Mouse (Mus musculus) liver, embryonic 11.5 days (tissue): ENCODE results near the gene Eras. TPM values are rescaled to one million over a fixed set of nuclear protein-coding genes. Genes with fewer than 3 reads are reported as not detected.

Source experiments
- ATAC-seq: fragments of 200-750 bp; cut with Nextera tagmentation; replicated peaks from 2 replicates; pipeline ENCODE4 v1.8.0; 2017; ENCODE audit warnings: moderate number of reproducible peaks, mild to moderate bottlenecking, moderate TSS enrichment, moderate library complexity; ENCODE audit not compliant: low FRiP score
- DNase-seq: peaks from one replicate; pipeline ENCODE4 v3.0.0-alpha.2; 2017; ENCODE audit warnings: low spot score
- H3K27ac ChIP-seq: fragments of 300-500 bp; sonication (generic); 2 replicates; pipeline ENCODE4 v1.5.1; 2014; ENCODE audit warnings: mild to moderate bottlenecking, low read depth, low read length, control low read depth
- H3K27me3 ChIP-seq: fragments of 300-500 bp; sonication (generic); replicated peaks from 2 replicates; pipeline ENCODE4 v1.6.1; 2014; ENCODE audit warnings: low read length, mixed read lengths; ENCODE audit not compliant: control insufficient read depth, insufficient read depth
- H3K36me3 ChIP-seq: fragments of 300-500 bp; sonication (generic); 2 replicates; pipeline ENCODE4 v1.6.1; 2014; ENCODE audit warnings: mild to moderate bottlenecking, low read length, moderate library complexity, mixed read lengths; ENCODE audit not compliant: control insufficient read depth, insufficient read depth
- H3K4me1 ChIP-seq: fragments of 300-500 bp; sonication (generic); replicated peaks from 2 replicates; pipeline ENCODE4 v1.6.1; 2014; ENCODE audit warnings: low read length, mixed read lengths; ENCODE audit not compliant: control insufficient read depth, insufficient read depth
- H3K4me2 ChIP-seq: fragments of 300-500 bp; sonication (generic); 2 replicates; pipeline ENCODE4 v1.6.1; 2014; ENCODE audit warnings: mild to moderate bottlenecking, control low read depth, moderate library complexity
- H3K4me3 ChIP-seq: fragments of 300-500 bp; sonication (generic); 2 replicates; pipeline ENCODE4 v1.5.1; 2014; ENCODE audit warnings: low read depth, low read length, control low read depth
- H3K9ac ChIP-seq: fragments of 300-500 bp; sonication (generic); 2 replicates; pipeline ENCODE4 v1.6.1; 2014; ENCODE audit warnings: low read depth, low read length, control low read depth
- H3K9me3 ChIP-seq: fragments of 300-500 bp; sonication (generic); 2 replicates; pipeline ENCODE4 v1.6.1; 2016; ENCODE audit warnings: low read length, inconsistent platforms, mixed read lengths; ENCODE audit not compliant: control insufficient read depth
- WGBS: fragments of 180-500 bp; shearing (Covaris S2); extraction: QIAGEN DNeasy Blood & Tissue Kit; methylation state at CpG from one replicate; pipeline ENCODE4 v1.1.7; 2014; 5-methylcytosine and 5-hydroxymethylcytosine counted together
- polyA plus RNA-seq: library from polyadenylated mRNA; unstranded; fragments of >200 nt; fragmentation: Nextera tagmentation; extraction: Ambion mirVana; gene quantifications from 2 replicates; pipeline ENCODE4 v1.2.1, GENCODE M21; 2014

Gene Eras
- not detected in 2 replicates for polyA plus RNA-seq

- WGBS = 19% methylated on average over 17 of the region's 19 CpGs
- ATAC-seq (no peak), DNase-seq (no peak)
- H3K36me3 ChIP-seq = no peaks in the 10 kb centered on the region
- H3K9me3 ChIP-seq = no peaks in the 10 kb centered on the region
- H3K4me1 ChIP-seq = no peaks in the 10 kb centered on the region
- H3K4me2 ChIP-seq = no peak within 1 kb of the TSS
- H3K27me3 ChIP-seq = peaks cover 50% of the 10 kb centered on the region
- H3K9ac ChIP-seq = no peak within 1 kb of the TSS
- H3K4me3 ChIP-seq = no peak within 1 kb of the TSS
- H3K27ac ChIP-seq = no peak within 1 kb of the TSS
Observed at GRCm38 (mm10) chrX:7928270-7928790, at the start of gene Eras. Eras (minus strand) TSS chrX:7928607.

DNA sequence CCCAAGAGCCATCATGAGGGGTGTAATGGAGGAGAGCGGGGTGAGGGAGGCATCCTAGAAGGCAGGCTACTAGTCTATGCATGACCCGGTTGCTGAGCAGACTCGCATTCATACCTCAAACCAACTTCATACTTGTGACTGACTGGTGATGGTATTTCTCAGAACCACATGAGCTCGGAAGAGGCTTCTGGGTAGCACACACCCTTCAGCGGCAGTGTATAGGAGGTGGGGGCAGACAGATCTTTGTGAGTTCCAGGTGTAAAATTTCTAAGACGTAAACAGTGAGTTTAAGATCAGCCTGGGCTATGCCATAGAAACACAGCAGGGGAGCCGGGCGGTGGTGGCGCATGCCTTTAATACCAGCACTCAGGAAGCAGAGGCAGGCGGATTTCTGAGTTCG, 49.5 kb upstream of the Eras start, which contains the start of gene Gata1:
Gata1 (minus strand) TSS at position 180 of the 400 bp plus-strand sequence.
- WGBS = 93% methylated on average over 11 of the region's 11 CpGs
- no peaks in the 10 kb centered on the region for H3K9me3 ChIP-seq
- DNase-seq = no peak
- ATAC-seq = no peak
- H3K36me3 ChIP-seq = no peaks in the 10 kb centered on the region
- no peaks in the 10 kb centered on the region for H3K27me3 ChIP-seq
- H3K4me3 ChIP-seq = no peak within 1 kb of the TSS
- no peak within 1 kb of the TSS for H3K4me2 ChIP-seq
- H3K4me1 ChIP-seq = no peaks in the 10 kb centered on the region
- no peak within 1 kb of the TSS for H3K9ac ChIP-seq
- H3K27ac ChIP-seq = no peak within 1 kb of the TSS

DNA sequence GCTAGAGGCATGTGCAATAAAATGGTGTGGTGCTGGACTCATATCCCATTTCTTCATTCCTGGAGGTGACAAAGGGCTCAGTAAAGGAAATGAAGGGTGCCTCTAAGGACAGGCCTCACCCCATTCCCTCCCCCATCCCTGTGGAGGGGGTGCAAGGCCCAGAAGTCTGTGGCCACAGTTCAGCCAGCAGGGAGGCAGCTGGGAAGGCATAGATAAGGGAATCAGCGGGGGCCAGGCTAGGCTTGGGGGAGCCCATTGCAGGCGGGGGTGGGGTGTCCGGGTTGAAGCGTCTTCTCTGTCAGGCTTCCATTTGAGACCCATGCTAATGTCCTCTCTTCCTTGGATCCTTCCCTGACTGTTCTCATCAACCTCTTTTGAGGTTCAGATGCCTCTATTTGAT, 42.9 kb upstream of the Eras start:
- no peaks in the 10 kb centered on the region for H3K9me3 ChIP-seq
- H3K27me3 ChIP-seq = no peaks in the 10 kb centered on the region
- no peaks in the 10 kb centered on the region for H3K36me3 ChIP-seq
- DNase-seq (peak; percentile 67), ATAC-seq (peak; percentile 86)
- 29% methylated on average over 4 of the region's 4 CpGs for WGBS
- H3K27ac ChIP-seq = peak overlapping the region; percentile 85
- no peak overlapping the region for H3K4me3 ChIP-seq
- H3K4me2 ChIP-seq = peak overlapping the region; percentile 54
- H3K9ac ChIP-seq = peak overlapping the region; percentile 34; the same call in 1 of the 2 replicates
- peaks cover 10% of the 10 kb centered on the region for H3K4me1 ChIP-seq

DNA sequence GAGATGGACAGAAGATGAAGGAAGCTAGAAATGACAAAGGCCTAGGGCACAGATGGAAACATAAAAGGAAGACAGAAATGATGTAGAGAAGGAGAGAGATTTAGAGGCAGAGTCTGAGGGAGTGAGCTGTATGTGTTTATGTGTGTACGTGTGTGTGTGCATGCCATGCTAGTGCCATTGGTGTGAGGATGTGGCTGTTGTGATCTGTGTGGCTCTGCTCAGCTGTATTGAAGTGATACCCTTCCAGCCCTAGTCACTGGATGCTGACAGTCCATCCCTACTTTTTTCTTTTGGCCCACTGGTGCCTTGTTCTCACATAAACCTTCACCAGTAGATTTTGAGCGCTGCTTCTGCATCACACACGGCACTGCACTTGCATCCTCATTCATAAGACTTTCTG, 40.5 kb upstream of the Eras start:
- Histone ChIP-seq H3K4me1 (peaks cover 10% of the 10 kb centered on the region), H3K9ac (peak overlapping the region; percentile 57), H3K4me3 (peak overlapping the region; percentile 27), H3K27ac (peak overlapping the region; percentile 80), H3K9me3 (no peaks in the 10 kb centered on the region), H3K27me3 (no peaks in the 10 kb centered on the region), H3K36me3 (no peaks in the 10 kb centered on the region), H3K4me2 (peak overlapping the region; percentile 64)
- 73% methylated on average over 3 of the region's 3 CpGs for WGBS
- ATAC-seq (no peak), DNase-seq (no peak)

- H3K4me1 ChIP-seq = peaks cover 10% of the 10 kb centered on the region
- peak overlapping the region; percentile 75 for H3K9ac ChIP-seq
- 42% methylated on average over 8 of the region's 8 CpGs for WGBS
Observed at GRCm38 (mm10) chrX:7968226-7968625, 39.8 kb upstream of the Eras start.

DNA sequence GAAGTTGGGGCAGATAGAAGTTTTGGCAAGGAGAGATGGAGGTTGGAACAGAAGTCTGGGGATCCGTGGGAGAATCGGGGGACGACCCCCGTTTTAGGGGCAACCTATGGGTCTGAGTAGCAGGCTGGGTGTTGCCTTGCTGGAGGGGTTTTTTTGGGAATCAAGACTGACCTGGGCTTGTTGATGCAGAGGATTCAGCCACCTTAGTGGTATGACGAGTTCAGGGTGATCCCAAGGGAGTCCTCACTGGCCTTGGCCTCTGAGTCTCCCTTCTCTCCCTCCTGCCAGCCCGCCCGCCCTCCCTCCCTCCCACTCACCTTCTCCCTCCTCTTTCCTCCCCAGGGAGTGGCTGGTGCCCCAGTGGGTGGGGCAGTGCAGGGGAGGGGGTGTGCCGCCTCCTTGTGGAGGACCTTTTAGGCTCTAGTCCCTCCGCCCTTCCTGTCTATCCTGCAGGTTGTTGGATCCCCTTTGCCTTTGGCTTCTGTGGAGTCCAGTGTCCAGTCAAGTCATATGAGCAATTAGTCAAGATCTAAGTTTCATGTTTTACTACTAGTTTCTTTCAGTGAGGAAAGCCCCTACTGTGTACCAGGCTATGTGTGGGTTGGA, 39.3 kb upstream of the Eras start:
- peaks cover 10% of the 10 kb centered on the region for H3K4me1 ChIP-seq
- peak overlapping the region; percentile 45 for H3K4me3 ChIP-seq
- no peaks in the 10 kb centered on the region for H3K27me3 ChIP-seq
- ATAC-seq (peak; percentile 80), DNase-seq (peak; percentile 55)
- H3K36me3 ChIP-seq = no peaks in the 10 kb centered on the region
- peak overlapping the region; percentile 77 for H3K27ac ChIP-seq
- 63% methylated on average over 7 of the region's 9 CpGs for WGBS
- peak overlapping the region; percentile 75 for H3K9ac ChIP-seq
- peak overlapping the region; percentile 62 for H3K4me2 ChIP-seq
- no peaks in the 10 kb centered on the region for H3K9me3 ChIP-seq

More at GRCm38 (mm10) chrX:7968226-7968625, 39.8 kb upstream of the Eras start:
- Histone ChIP-seq H3K27me3 (no peaks in the 10 kb centered on the region), H3K27ac (peak overlapping the region; percentile 77), H3K36me3 (no peaks in the 10 kb centered on the region), H3K4me3 (peak overlapping the region; percentile 45), H3K9me3 (no peaks in the 10 kb centered on the region), H3K4me2 (peak overlapping the region; percentile 62)
- ATAC-seq = peak; percentile 85
- no peak for DNase-seq

GRCm38 (mm10) chrX:7966161-7966560, 37.8 kb upstream of the Eras start:
- Histone ChIP-seq H3K4me3 (peak overlapping the region; percentile 45), H3K9ac (peak overlapping the region; percentile 75), H3K4me1 (peaks cover 8% of the 10 kb centered on the region), H3K27me3 (no peaks in the 10 kb centered on the region), H3K4me2 (peak overlapping the region; percentile 67), H3K27ac (peak overlapping the region; percentile 41), H3K9me3 (no peaks in the 10 kb centered on the region), H3K36me3 (no peaks in the 10 kb centered on the region)
- WGBS = 28% methylated on average over 4 of the region's 4 CpGs
- ATAC-seq (peak; percentile 40), DNase-seq (no peak)

- Histone ChIP-seq H3K9me3 (no peaks in the 10 kb centered on the region), H3K9ac (no peak overlapping the region), H3K27ac (peak overlapping the region; percentile 58; the same call in 1 of the 2 replicates), H3K4me3 (peak overlapping the region; percentile 45), H3K4me1 (0 out of 2 replicates have a peak, but pooled peaks cover 2% of the 10 kb centered on the region), H3K36me3 (no peaks in the 10 kb centered on the region), H3K27me3 (no peaks in the 10 kb centered on the region), H3K4me2 (peak overlapping the region; percentile 67)
- WGBS = 44% methylated on average over 7 of the region's 7 CpGs
- DNase-seq = no peak
- ATAC-seq = no peak
Observed at GRCm38 (mm10) chrX:7963829-7964626, 35.6 kb upstream of the Eras start.
